Mouse (Mus musculus) heart, embryonic 13.5 days (tissue): ENCODE data around the gene Smarca4. TPM values are rescaled to one million over a fixed set of nuclear protein-coding genes. Genes with fewer than 3 reads are reported as not detected.

Experiments used
- ATAC-seq: fragments of 200-750 bp; cut with Nextera tagmentation; 2 replicates; pipeline ENCODE4 v1.8.0; 2017; ENCODE audit warnings: moderate TSS enrichment; ENCODE audit not compliant: insufficient number of reproducible peaks, low FRiP score, low TSS enrichment; ENCODE audit errors: extremely low read depth
- H3K27ac ChIP-seq: fragments of 300-500 bp; sonication (generic); replicated peaks from 2 replicates; pipeline ENCODE4 v1.5.1; 2015; ENCODE audit warnings: moderate library complexity, mild to moderate bottlenecking, inconsistent platforms
- H3K27me3 ChIP-seq: fragments of 300-500 bp; sonication (generic); replicated peaks from 2 replicates; pipeline ENCODE4 v1.6.1; 2015; ENCODE audit warnings: mild to moderate bottlenecking, inconsistent platforms
- H3K36me3 ChIP-seq: fragments of 300-500 bp; sonication (generic); 2 replicates; pipeline ENCODE4 v1.6.1; 2015; ENCODE audit warnings: mild to moderate bottlenecking, inconsistent platforms
- H3K4me1 ChIP-seq: fragments of 300-500 bp; sonication (generic); 2 replicates; pipeline ENCODE4 v1.6.1; 2015; ENCODE audit warnings: inconsistent platforms
- H3K4me2 ChIP-seq: fragments of 300-500 bp; sonication (generic); 2 replicates; pipeline ENCODE4 v1.6.1; 2015; ENCODE audit warnings: inconsistent platforms, mild to moderate bottlenecking, moderate library complexity
- H3K4me3 ChIP-seq: fragments of 300-500 bp; sonication (generic); 2 replicates; pipeline ENCODE4 v1.5.1; 2015; ENCODE audit warnings: moderate library complexity, mild to moderate bottlenecking, inconsistent platforms
- H3K9ac ChIP-seq: fragments of 300-500 bp; sonication (generic); 2 replicates; pipeline ENCODE4 v1.6.1; 2015; ENCODE audit warnings: inconsistent platforms, mild to moderate bottlenecking, moderate library complexity
- H3K9me3 ChIP-seq: fragments of 300-500 bp; sonication (generic); 2 replicates; pipeline ENCODE4 v1.6.1; 2016; ENCODE audit warnings: inconsistent platforms
- whole genome bisulfite sequencing: fragments of 180-500 bp; shearing (Covaris S2); methylation state at CpG from one replicate; pipeline ENCODE4 v1.1.7; 2015; ENCODE audit warnings: mixed read lengths; 5-methylcytosine and 5-hydroxymethylcytosine counted together
- polyA plus RNA-seq: library from polyadenylated mRNA; unstranded; fragments of >200 nt; fragmentation: Nextera tagmentation; extraction: Ambion mirVana; gene quantifications from 2 replicates; pipeline ENCODE4 v1.2.1, GENCODE M21; 2015

Smarca4 gene
- polyA plus RNA-seq, 1 experiment from 2014 or later, result 57.9 TPM

DNA sequence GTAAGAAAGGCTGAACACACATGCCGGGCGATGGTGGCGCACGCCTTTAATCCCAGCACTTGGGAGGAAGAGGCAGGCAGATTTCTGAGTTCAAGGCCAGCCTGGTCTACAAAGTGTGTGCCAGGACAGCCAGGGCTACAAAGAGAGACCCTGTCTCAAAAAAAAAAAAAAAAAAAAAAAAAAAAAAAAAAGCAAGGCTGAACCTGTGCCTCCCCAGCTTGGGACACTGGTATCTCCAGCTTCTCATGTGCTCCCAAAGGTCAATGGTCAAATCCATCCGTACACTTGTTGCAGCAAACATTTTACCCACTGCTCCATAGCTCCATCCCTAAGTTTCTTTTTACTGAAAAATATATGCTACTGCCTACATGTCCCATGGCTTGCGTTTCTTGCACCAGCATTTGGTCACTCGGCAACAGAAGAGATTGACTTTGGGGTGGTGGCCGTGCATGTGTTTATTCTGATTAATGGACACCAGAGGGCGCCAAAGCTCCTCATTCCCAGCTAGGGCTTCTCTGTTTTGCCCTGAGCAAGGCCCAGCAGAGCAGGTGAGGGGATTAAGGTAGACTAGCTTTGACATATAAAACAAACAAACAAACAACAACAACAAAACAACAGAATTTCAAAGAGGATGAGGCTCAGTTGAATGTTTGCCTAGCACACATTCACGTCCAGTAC is 14.1 kb upstream of the Smarca4 start:
- peaks cover 2% of the 10 kb centered on the region; the same call in 1 of the 2 replicates for H3K36me3 ChIP-seq
- no peak overlapping the region for H3K9ac ChIP-seq
- H3K4me1 ChIP-seq, result no peaks in the 10 kb centered on the region
- H3K4me3 ChIP-seq, result no peak overlapping the region
- no peak overlapping the region for H3K4me2 ChIP-seq
- no peaks in the 10 kb centered on the region for H3K27me3 ChIP-seq
- 48% methylated on average over 10 of the region's 10 CpGs for WGBS
- no peaks in the 10 kb centered on the region for H3K9me3 ChIP-seq
- ATAC-seq, result no peak
- H3K27ac ChIP-seq, result no peak overlapping the region

DNA sequence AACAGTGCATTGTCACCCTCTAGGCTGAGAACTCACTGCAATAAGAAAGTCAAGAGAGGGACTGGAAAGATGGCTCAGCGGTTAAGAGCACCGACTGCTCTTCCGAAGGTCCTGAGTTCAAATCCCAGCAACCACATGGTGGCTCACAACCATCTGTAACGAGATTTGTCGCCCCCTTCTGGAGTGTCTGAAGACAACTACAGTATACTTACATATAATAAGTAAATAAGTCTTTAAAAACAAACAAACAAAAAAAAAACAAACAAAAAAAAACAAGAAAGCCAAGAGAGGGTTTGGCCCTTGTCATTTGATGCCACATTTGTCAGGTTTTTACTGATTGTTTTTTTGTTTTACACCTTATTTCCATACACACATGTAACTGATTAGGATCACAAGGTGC is 11.8 kb upstream of the Smarca4 start:
- no peak overlapping the region for H3K9ac ChIP-seq
- ATAC-seq, result no peak
- H3K9me3 ChIP-seq, result no peaks in the 10 kb centered on the region
- H3K4me2 ChIP-seq, result no peak overlapping the region
- no peaks in the 10 kb centered on the region for H3K27me3 ChIP-seq
- H3K36me3 ChIP-seq, result no peaks in the 10 kb centered on the region
- no peak overlapping the region for H3K27ac ChIP-seq
- WGBS, result 70% methylated on average over 5 of the region's 5 CpGs
- no peaks in the 10 kb centered on the region for H3K4me1 ChIP-seq
- no peak overlapping the region for H3K4me3 ChIP-seq

DNA sequence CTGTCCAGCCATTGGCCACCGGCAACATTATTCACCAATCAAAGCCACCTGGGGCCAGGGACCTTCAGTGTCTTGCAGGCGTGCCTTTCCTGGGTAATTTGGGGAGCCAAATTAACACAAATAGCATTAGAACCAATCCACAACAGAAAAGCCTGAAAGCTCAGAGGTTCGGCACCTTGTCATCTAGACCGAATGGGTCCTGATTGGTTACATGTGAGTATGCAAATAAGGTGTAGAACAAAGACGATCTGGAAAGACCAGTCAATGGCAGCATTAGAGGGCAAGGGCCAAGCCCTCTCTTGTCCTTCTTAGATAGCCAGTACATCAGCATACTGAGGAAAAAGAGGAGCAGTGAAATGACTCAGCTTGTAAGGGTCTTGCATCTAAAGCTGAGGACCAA is 10.1 kb upstream of the Smarca4 start:
- 77% methylated on average over 5 of the region's 5 CpGs for WGBS

DNA sequence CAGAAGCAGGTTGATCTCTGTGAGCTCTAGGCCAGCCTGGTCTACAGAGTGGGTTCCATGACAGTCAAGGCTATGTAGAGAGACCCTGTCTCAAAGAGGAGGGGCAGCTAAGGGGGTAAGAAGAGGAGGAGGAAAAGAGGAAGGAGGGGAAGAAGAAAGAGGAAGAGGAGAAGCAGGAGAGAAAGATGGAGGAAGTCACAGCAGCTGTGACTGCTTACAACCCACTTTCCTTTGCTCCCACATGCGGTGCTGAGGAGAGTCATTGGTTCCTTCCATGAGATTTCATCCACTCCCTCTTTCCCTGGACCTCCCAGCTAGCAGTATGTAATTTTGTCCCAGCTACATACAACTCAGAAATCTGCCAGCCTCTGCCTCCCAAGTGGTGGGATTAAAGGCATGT is 9.3 kb upstream of the Smarca4 start:
- 75% methylated on average over 1 of the region's 1 CpGs for WGBS
- Histone ChIP-seq H3K9me3 (no peaks in the 10 kb centered on the region), H3K36me3 (no peaks in the 10 kb centered on the region), H3K9ac (no peak overlapping the region), H3K27me3 (no peaks in the 10 kb centered on the region), H3K4me1 (no peaks in the 10 kb centered on the region), H3K4me2 (no peak overlapping the region), H3K4me3 (no peak overlapping the region), H3K27ac (no peak overlapping the region)
- no peak for ATAC-seq

More for the DNA sequence above, 10.1 kb upstream of the Smarca4 start:
- no peak for ATAC-seq
- no peak overlapping the region for H3K4me2 ChIP-seq
- H3K27ac ChIP-seq, result no peak overlapping the region
- H3K9me3 ChIP-seq, result no peaks in the 10 kb centered on the region
- no peak overlapping the region for H3K9ac ChIP-seq
- H3K36me3 ChIP-seq, result no peaks in the 10 kb centered on the region
- no peaks in the 10 kb centered on the region for H3K4me1 ChIP-seq
- H3K4me3 ChIP-seq, result no peak overlapping the region
- no peaks in the 10 kb centered on the region for H3K27me3 ChIP-seq

DNA sequence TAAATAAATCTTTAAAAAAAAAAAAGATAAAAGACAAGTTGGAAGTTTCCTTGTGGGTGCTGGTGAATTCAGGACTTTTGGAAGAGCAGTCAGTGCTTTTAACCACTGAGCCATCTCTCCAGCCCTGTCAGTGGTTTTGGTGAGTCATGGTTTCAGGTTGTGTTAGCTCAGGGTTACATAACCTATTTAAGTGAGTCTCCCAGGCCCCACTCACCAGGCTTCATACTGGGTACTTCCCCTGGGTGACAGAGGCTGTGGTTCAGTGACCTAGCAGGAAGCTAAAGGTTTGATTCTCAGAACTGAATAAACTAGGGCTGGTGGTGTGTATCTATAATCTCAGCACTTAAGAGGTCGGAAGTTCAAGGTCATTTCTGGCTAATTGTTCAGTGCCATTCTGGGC is 6.1 kb upstream of the Smarca4 start:
- Histone ChIP-seq H3K4me3 (no peak overlapping the region), H3K27ac (no peak overlapping the region), H3K36me3 (no peaks in the 10 kb centered on the region), H3K27me3 (no peaks in the 10 kb centered on the region), H3K4me2 (no peak overlapping the region), H3K9me3 (no peaks in the 10 kb centered on the region), H3K4me1 (peaks cover 2% of the 10 kb centered on the region), H3K9ac (no peak overlapping the region)
- 64% methylated on average over 1 of the region's 1 CpGs for WGBS
- ATAC-seq, result no peak

DNA sequence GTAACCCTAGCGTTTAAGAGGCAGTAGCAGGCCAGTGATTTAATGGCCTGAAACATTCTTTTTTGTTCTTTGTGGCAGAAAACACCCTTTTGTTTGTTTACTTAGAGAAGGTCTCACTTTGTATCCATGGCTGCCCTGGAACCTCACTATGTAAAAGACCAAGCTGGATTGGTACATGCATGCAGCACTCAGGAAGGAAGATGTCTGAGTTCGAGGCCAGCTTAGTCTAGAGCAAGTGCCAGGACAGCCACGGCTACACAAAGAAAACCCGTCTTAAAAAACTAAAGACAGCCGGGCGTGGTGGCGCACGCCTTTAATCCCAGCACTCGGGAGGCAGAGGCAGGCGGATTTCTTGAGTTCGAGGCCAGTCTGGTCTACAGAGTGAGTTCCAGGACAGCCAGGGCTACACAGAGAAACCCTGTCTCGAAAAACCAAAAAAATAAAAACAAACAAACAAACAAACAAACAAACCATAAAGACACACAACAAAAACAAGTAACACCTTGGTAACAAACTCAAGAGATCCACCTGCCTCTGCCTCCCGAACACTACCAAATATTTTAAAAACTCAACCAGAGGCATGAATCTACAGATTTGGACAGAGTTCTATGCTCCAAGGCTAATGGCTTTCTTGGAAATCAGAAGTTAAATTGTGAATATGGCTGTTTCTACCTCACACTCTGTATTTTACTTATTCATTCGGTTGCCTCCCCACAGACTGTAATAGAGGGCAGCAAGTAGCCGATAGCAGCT is 929 bp upstream of the Smarca4 start:
- Histone ChIP-seq H3K4me3 (peak overlapping the region; percentile 74), H3K36me3 (peaks cover 8% of the 10 kb centered on the region; the same call in 1 of the 2 replicates), H3K4me2 (peak overlapping the region; percentile 78), H3K27me3 (no peaks in the 10 kb centered on the region), H3K27ac (peak overlapping the region; percentile 94), H3K9ac (peak overlapping the region; percentile 89), H3K4me1 (peaks cover 26% of the 10 kb centered on the region), H3K9me3 (no peaks in the 10 kb centered on the region)
- ATAC-seq, result no peak
- 74% methylated on average over 15 of the region's 15 CpGs for WGBS

DNA sequence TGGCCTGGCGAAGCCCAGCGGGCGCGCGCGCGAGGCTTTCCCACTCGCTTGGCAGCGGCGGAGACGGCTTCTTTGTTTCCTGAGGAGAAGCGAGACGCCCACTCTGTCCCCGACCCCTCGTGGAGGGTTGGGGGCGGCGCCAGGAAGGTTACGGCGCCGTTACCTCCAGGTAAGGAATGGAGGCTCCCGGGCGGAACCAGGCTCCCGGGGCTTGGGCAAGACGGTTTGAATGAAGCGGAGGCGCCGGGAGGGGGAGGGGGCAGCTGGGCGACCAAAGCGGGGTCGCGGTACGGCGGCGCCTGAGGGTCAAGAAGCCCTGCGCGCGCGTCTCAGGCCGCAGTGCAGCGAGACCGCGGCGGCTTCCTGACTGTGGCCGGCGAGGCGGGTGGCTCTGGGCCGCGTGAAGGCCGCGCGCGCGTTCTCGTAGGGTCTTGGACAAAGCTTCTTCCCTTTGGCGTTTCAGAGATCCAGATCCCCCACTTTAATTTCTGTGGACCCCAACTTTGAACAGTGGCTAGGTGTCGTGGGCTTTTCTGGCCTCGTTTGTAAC is 338 bp downstream of the Smarca4 start:
- ATAC-seq, result peak; percentile 75
- under 1% methylated on average over 57 of the region's 57 CpGs for WGBS
- peak overlapping the region; percentile 93 for H3K9ac ChIP-seq
- H3K4me1 ChIP-seq, result peaks cover 26% of the 10 kb centered on the region
- no peaks in the 10 kb centered on the region for H3K9me3 ChIP-seq
- peaks cover 10% of the 10 kb centered on the region; the same call in 1 of the 2 replicates for H3K36me3 ChIP-seq
- H3K4me3 ChIP-seq, result peak overlapping the region; percentile 74
- no peaks in the 10 kb centered on the region for H3K27me3 ChIP-seq
- H3K27ac ChIP-seq, result peak overlapping the region; percentile 94
- H3K4me2 ChIP-seq, result peak overlapping the region; percentile 78

DNA sequence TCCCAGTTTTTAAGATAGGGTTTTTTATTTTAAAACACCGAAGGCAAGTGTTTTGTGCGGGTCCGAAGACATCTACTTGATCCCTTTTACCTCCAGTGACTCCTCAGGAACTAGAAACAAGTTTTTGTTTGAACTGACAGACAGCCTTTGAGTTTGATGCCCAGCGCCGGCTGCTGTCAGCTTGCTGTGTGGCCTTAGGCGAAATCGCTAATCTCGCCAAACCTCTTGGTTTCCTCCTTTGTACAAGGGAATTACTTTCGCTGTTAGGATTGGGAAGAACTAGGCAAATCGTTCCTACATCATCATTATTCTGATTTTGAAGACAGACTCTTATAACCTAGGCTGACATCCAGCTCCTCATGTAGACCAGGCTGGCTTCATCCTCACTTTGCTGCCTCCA is 1.1 kb downstream of the Smarca4 start:
- ATAC-seq, result no peak
- Histone ChIP-seq H3K9ac (peak overlapping the region; percentile 93), H3K4me2 (peak overlapping the region; percentile 78), H3K9me3 (no peaks in the 10 kb centered on the region), H3K36me3 (peaks cover 14% of the 10 kb centered on the region; the same call in 1 of the 2 replicates), H3K4me3 (peak overlapping the region; percentile 74), H3K27me3 (no peaks in the 10 kb centered on the region), H3K4me1 (peaks cover 26% of the 10 kb centered on the region), H3K27ac (peak overlapping the region; percentile 94)
- 10% methylated on average over 10 of the region's 10 CpGs for WGBS

DNA sequence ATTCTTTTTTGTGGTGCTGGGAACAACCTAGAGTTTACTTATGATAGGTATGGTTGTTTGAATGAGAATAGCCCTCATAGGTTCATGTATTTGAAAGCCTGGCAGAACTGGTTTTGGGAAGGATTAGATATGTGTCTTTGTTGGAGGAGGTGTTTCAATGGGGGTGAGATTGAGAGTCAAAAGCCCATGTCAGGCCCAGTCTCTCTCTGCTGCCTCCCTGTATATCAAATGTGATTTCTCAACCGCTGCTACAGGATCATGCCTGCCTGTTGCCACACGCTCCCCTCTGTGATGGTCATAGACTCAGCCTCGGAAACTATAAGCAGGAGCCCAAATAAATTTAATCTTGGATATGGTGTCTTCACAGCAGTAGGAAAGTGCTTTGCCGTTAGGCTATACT is 4.3 kb downstream of the Smarca4 start:
- H3K4me3 ChIP-seq, result no peak overlapping the region
- no peak overlapping the region for H3K27ac ChIP-seq
- no peaks in the 10 kb centered on the region for H3K9me3 ChIP-seq
- WGBS, result 87% methylated on average over 4 of the region's 4 CpGs
- peaks cover 36% of the 10 kb centered on the region for H3K4me1 ChIP-seq
- H3K4me2 ChIP-seq, result no peak overlapping the region
- no peak for ATAC-seq
- H3K9ac ChIP-seq, result no peak overlapping the region
- no peaks in the 10 kb centered on the region for H3K27me3 ChIP-seq
- H3K36me3 ChIP-seq, result peaks cover 18% of the 10 kb centered on the region; the same call in 1 of the 2 replicates

DNA sequence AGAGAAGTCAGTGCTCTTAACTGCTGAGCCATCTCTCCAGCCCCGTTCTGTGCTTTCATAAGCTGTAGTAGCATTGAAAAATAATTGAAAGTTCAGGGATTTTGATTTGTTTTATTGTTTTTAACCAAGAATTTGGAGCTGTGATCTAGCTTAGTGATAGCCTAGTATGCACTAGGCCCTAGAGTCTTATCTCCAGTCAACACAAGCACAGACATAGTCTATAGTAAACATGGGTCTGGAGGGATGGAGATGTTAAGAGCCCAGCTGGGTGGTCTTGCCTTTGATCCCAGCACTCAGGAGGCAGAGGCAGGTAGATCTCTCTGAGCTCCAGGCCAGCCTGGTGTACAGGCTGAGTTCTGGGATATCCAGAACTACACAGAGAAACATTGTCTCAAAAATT is 6.7 kb downstream of the Smarca4 start:
- H3K27ac ChIP-seq, result no peak overlapping the region
- peaks cover 39% of the 10 kb centered on the region for H3K4me1 ChIP-seq
- H3K27me3 ChIP-seq, result no peaks in the 10 kb centered on the region
- no peak overlapping the region for H3K4me3 ChIP-seq
- ATAC-seq, result no peak
- WGBS, result 88% methylated on average over 1 of the region's 1 CpGs
- H3K4me2 ChIP-seq, result no peak overlapping the region
- peaks cover 20% of the 10 kb centered on the region; the same call in 1 of the 2 replicates for H3K36me3 ChIP-seq
- H3K9ac ChIP-seq, result no peak overlapping the region
- H3K9me3 ChIP-seq, result no peaks in the 10 kb centered on the region
